Mouse (Mus musculus) hindbrain, embryonic 16.5 days (tissue): ENCODE data around the gene Vtn. TPM values are rescaled to one million over a fixed set of nuclear protein-coding genes. Genes with fewer than 3 reads are reported as not detected.
A peak's percentile ranks its signal among the peaks of the same experiment; 100 is the strongest.
"Not testable (repeated sequence)": the region's sequence is repeated elsewhere in the genome, so short reads cannot be mapped to it uniquely, and the experiment has no call there.

Source experiments
- ATAC-seq: fragments of 200-750 bp; cut with Nextera tagmentation; 2 replicates; pipeline ENCODE4 v1.8.0; 2017; ENCODE audit warnings: moderate TSS enrichment, moderate library complexity
- H3K27ac ChIP-seq: fragments of 300-500 bp; sonication (generic); 2 replicates; pipeline ENCODE4 v1.5.1; 2014; ENCODE audit warnings: low read depth, mild to moderate bottlenecking, control low read depth, low read length, moderate library complexity
- H3K27me3 ChIP-seq: fragments of 300-500 bp; sonication (generic); replicated peaks from 2 replicates; pipeline ENCODE4 v1.6.1; 2014; ENCODE audit warnings: low read length; ENCODE audit not compliant: control insufficient read depth, insufficient read depth
- H3K36me3 ChIP-seq: fragments of 300-500 bp; sonication (generic); 2 replicates; pipeline ENCODE4 v1.6.1; 2014; ENCODE audit warnings: mild to moderate bottlenecking, low read length, moderate library complexity, mixed read lengths; ENCODE audit not compliant: control insufficient read depth, insufficient read depth
- H3K4me1 ChIP-seq: fragments of 300-500 bp; sonication (generic); 2 replicates; pipeline ENCODE4 v1.6.1; 2014; ENCODE audit warnings: low read depth, low read length; ENCODE audit not compliant: control insufficient read depth, insufficient read depth
- H3K4me2 ChIP-seq: fragments of 300-500 bp; sonication (generic); 2 replicates; pipeline ENCODE4 v1.6.1; 2014; ENCODE audit warnings: mild to moderate bottlenecking, low read length, control low read depth, moderate library complexity
- H3K4me3 ChIP-seq: fragments of 300-500 bp; sonication (generic); 2 replicates; pipeline ENCODE4 v1.5.1; 2014; ENCODE audit warnings: mild to moderate bottlenecking, low read length, control low read depth, moderate library complexity
- H3K9ac ChIP-seq: fragments of 300-500 bp; sonication (generic); 2 replicates; pipeline ENCODE4 v1.6.1; 2014; ENCODE audit warnings: low read depth, mild to moderate bottlenecking, control low read depth, low read length, moderate library complexity
- H3K9me3 ChIP-seq: fragments of 300-500 bp; sonication (generic); 2 replicates; pipeline ENCODE4 v1.6.1; 2014; ENCODE audit warnings: mild to moderate bottlenecking, low read length, moderate library complexity; ENCODE audit not compliant: control insufficient read depth
- WGBS: fragments of 180-500 bp; shearing (Covaris S2); extraction: QIAGEN DNeasy Blood & Tissue Kit; methylation state at CpG from one replicate; pipeline ENCODE4 v1.1.7; 2014; 5-methylcytosine and 5-hydroxymethylcytosine counted together
- polyA plus RNA-seq: library from polyadenylated mRNA; unstranded; fragments of >200 nt; fragmentation: Nextera tagmentation; extraction: Ambion mirVana; gene quantifications from 2 replicates; pipeline ENCODE4 v1.2.1, GENCODE M21; 2015

The Vtn gene
- polyA plus RNA-seq, 1 experiment from 2014 or later: 150 TPM

DNA sequence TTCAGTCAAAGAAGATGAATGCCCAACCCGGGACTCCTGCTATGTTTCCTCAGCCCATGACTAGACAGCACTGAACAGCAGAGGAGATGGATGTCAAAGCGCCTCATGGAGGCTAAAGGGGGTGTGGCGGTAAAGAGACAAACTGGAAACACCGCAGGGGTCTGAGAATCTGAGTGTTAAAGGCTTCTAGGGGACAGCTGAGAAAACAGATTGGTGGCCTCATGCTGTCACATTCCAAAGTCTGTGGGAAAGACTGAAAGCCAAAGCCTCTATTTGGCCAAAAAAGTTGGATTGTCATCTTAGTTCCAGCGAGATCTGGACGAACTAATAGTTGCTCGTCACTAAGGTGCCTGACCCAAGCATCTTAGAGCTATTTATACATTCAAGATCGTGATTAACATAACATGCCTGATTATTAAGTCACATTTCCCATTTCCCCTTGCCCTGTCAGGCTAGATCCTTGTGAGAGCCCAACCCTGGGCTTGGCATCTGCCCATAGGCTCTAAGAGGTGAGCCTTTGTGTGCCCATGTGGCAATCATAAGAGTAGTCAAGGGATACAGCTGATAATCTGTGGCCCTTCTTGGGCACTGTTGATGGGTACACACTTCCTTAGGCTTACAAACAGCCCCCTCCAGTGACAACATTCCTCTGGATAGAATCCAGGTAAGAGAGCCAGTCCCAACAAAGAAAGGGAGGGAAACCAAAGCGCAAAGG lies 24.5 kb downstream of the Vtn start:
- Histone ChIP-seq H3K27me3 (no peaks in the 10 kb centered on the region), H3K36me3 (peaks cover 60% of the 10 kb centered on the region), H3K9ac (no peak overlapping the region), H3K4me3 (no peak overlapping the region), H3K4me1 (no peaks in the 10 kb centered on the region; the same call in 1 of the 2 replicates), H3K9me3 (no peaks in the 10 kb centered on the region), H3K27ac (no peak overlapping the region), H3K4me2 (no peak overlapping the region)
- 62% methylated on average over 9 of the region's 9 CpGs for WGBS
- ATAC-seq: no peak; the same call in 1 of the 2 replicates

DNA sequence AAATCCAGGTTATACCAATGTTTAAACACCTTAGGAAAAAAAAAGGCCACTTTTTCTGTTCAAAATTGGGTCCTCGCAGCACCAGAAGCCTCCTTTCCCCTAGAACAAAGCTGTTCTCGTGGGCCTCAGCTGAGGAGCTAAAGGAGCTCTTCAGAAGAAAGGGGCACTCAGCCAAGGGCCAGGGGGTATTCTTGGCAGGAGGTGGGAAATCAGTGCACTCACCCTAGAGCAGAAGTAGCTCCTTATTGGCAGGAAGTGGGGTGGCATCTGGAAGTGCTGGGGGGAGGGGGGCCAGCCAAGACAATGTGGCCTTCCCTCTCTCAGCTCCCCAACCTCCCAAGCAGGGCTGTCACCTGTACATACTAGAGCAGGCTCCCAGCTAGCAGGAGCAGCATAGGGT lies 25.9 kb downstream of the Vtn start:
- Histone ChIP-seq H3K9ac (no peak overlapping the region), H3K27ac (0 out of 2 replicates have a peak overlapping the region, but pooled peaks have one; percentile 13), H3K9me3 (no peaks in the 10 kb centered on the region), H3K4me1 (no peaks in the 10 kb centered on the region; the same call in 1 of the 2 replicates), H3K27me3 (no peaks in the 10 kb centered on the region), H3K36me3 (peaks cover 61% of the 10 kb centered on the region), H3K4me3 (no peak overlapping the region), H3K4me2 (no peak overlapping the region)
- 62% methylated on average over 2 of the region's 2 CpGs for WGBS
- ATAC-seq: no peak

DNA sequence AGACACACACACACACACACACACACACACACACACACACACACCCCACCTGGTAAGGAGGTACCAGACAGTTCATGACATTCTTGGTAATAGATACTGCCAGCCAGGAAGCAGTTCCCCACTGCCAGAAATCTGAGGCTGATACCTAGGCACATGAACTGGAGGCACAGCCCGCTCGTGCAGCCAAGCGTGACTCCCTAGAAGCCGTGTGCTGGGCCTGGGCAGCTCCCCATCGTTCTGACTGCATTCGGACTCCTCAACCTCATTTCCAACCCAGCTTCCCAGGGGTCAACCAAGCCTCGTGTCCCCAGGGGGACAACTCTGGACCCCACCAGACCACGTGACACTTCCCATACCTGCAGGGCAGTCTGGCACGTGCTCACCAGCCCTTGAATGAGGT lies 29.8 kb downstream of the Vtn start:
- Histone ChIP-seq H3K4me2 (no peak overlapping the region), H3K4me1 (peaks cover 3% of the 10 kb centered on the region; the same call in 1 of the 2 replicates), H3K36me3 (peaks cover 49% of the 10 kb centered on the region), H3K27ac (no peak overlapping the region), H3K9me3 (no peaks in the 10 kb centered on the region), H3K27me3 (no peaks in the 10 kb centered on the region), H3K9ac (no peak overlapping the region), H3K4me3 (no peak overlapping the region)
- 82% methylated on average over 9 of the region's 9 CpGs for WGBS
- ATAC-seq: no peak

DNA sequence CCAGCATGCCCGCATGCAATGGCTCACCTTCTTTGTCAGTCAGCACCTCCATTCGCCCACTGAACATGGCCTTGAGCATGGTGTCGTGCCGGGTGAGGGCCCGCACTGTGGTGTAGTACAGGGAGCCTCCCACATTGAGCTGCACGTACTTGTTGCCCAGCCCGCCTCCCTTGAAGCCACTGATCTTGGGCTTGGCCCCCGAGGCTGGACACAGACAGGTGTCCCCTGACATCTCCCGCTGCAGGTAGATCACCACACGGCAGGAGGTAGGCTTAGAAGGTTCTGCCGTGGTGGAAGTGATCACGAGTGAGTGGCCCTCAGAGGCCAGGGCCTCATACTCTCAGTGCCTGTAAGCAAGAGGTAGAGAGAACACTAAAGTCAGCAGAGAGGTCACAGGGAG lies 31.1 kb downstream of the Vtn start:
- H3K9ac ChIP-seq: no peak overlapping the region
- peaks cover 43% of the 10 kb centered on the region for H3K36me3 ChIP-seq
- H3K27ac ChIP-seq: no peak overlapping the region
- no peak overlapping the region for H3K4me3 ChIP-seq
- no peaks in the 10 kb centered on the region for H3K27me3 ChIP-seq
- no peaks in the 10 kb centered on the region for H3K9me3 ChIP-seq
- WGBS: 94% methylated on average over 12 of the region's 12 CpGs
- peaks cover 12% of the 10 kb centered on the region for H3K4me1 ChIP-seq
- ATAC-seq: no peak
- no peak overlapping the region for H3K4me2 ChIP-seq

DNA sequence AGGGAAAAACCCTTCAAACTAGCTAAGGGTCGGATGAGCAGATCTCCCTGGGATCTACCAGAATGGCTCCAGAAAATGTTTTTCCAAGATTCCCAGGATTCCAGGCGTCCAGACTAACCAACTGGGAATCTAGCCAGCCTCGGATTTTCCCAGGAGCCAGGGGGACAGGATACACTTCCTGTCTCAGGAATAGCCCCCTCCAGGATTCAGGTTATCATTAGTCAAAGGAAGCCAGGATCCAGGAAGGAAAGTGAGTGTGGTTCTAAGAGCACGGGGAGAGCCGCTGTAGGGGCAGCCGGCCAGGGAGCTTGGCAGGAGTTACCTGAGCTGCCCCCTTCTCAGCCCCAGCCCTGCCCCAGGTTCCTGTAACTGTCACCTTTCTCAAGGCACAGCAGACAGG lies 32.2 kb downstream of the Vtn start:
- no peak overlapping the region for H3K4me3 ChIP-seq
- peaks cover 15% of the 10 kb centered on the region for H3K4me1 ChIP-seq
- peak overlapping the region; percentile 39; the same call in 1 of the 2 replicates for H3K27ac ChIP-seq
- 77% methylated on average over 6 of the region's 6 CpGs for WGBS
- no peaks in the 10 kb centered on the region for H3K27me3 ChIP-seq
- no peak overlapping the region for H3K4me2 ChIP-seq
- ATAC-seq: no peak
- H3K36me3 ChIP-seq: peaks cover 33% of the 10 kb centered on the region
- H3K9ac ChIP-seq: no peak overlapping the region
- no peaks in the 10 kb centered on the region for H3K9me3 ChIP-seq

DNA sequence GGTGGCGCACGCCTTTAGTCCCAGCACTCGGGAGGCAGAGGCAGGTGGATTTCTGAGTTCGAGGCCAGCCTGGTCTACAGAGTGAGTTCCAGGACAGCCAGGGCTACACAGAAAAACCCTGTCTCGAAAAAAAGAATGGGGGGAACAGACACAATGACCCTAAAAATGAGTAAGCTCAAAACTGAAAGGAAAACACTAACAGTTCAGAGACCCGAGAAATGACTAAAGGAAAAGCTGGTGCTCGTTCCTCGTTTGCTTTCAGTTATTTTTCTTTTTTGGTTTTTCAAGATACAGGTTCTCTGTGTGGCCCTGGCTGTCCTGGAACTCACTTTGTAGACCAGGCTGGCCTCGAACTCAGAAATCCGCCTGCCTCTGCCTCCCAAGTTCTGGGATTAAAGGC lies 32.6 kb downstream of the Vtn start:
- not testable (repeated sequence) for ATAC-seq, H3K9me3 ChIP-seq, H3K27me3 ChIP-seq, H3K4me3 ChIP-seq, H3K27ac ChIP-seq, H3K4me2 ChIP-seq, H3K9ac ChIP-seq
- 93% methylated on average over 10 of the region's 10 CpGs for WGBS
- peaks cover 15% of the 10 kb centered on the region for H3K4me1 ChIP-seq
- H3K36me3 ChIP-seq: peaks cover 29% of the 10 kb centered on the region

DNA sequence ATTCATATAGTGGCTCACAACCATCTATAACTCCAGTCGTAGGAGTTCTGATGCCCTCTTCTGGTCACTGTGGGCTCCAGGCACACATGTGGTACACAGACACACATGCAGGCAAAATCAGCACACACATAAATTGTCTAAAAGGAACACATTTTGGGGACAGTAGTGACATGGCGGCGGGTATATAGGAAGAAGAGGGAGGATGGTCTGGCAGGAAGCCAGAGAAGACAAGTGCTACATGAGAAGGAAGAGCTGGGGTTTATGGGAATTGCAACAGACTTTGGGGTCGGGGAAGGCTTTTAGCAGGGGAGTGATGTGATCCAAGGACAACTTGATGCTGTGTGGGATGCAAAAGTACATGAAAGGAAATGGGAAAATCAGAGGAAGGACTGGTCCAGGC lies 35.6 kb downstream of the Vtn start:
- Histone ChIP-seq H3K9me3 (no peaks in the 10 kb centered on the region), H3K4me1 (peaks cover 26% of the 10 kb centered on the region), H3K4me3 (no peak overlapping the region), H3K27me3 (no peaks in the 10 kb centered on the region), H3K4me2 (peak overlapping the region; percentile 67), H3K27ac (no peak overlapping the region), H3K9ac (no peak overlapping the region), H3K36me3 (peaks cover 8% of the 10 kb centered on the region; the same call in 1 of the 2 replicates)
- no peak for ATAC-seq
- WGBS: 90% methylated on average over 4 of the region's 4 CpGs

DNA sequence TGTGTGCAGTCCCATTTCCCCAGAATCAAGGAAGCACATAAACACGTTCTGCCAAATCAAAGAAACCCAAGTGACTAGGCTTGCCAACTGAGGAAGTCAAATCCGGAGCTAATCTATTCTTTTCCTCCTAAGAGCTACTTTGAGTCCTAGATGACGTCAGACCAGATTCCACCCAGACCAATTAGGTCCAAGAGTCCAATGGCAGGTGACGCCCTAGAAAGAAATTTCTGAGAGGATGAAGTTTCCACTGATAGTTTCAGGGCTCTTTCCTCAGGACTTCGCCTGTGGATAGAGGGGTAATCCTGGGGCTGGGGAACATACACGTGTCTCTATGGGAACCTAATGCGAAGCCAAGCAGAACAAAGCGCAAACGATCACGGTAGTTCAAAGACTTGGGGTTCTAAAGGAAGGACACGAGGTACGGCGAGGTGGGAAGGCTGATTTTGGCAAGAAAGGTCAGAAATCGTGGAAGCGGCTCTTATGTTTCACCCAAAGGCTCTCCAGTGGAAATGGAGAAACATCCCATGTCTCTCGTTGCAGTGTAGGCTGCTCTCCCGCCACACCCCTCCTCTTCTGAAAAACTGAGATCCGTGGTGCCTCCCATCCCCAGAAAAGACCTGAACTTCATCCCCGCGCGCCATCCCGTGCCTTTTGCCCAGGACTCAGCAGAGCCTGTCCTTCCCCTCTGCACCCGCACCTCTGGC lies 36.6 kb downstream of the Vtn start:
- Histone ChIP-seq H3K36me3 (peaks cover 3% of the 10 kb centered on the region), H3K27me3 (no peaks in the 10 kb centered on the region), H3K27ac (peak overlapping the region; percentile 89), H3K4me2 (peak overlapping the region; percentile 67), H3K9ac (peak overlapping the region; percentile 81), H3K4me1 (peaks cover 26% of the 10 kb centered on the region), H3K4me3 (peak overlapping the region; percentile 59), H3K9me3 (no peaks in the 10 kb centered on the region)
- WGBS: under 1% methylated on average over 23 of the region's 23 CpGs
- 0 out of 2 replicates have a peak, but pooled peaks have one; percentile 1 for ATAC-seq

DNA sequence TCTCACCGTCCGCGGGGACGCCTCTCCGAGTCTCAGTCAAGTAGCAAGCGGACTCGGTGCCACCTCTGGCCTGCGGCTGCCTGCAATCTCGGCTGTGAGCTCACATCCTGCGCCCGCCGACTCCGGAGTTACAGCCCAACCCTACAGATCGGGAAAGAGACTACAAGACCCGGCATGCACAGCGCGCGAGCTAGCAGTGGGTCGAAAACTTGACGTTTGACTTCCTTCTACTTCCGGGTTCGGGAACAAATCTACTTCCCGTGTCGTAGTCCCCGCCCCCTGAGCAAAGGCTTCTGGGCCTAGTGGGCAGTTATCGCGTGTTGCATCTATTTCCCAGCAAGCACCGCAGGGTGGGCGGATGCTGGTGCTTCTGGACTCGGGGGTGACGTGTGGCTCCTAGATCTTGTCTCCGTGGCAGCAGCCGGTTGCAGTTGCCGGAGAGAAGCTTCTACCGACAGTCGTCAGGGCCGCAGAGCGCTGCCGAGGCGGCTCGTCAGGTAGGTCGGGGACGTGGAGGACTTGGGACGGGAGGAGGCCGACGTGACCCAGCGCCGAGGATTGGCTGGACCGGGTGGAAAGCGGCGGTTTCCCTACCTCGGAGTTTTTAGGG lies 37.3 kb downstream of the Vtn start, which contains the start of the genes Tnfaip1 and Ift20:
TSS of gene Tnfaip1 (minus strand) at position 253 of the 610 bp plus-strand sequence.
TSS of gene Ift20 (plus strand) at position 282 of the 610 bp plus-strand sequence.
- Histone ChIP-seq H3K4me1 (peaks cover 26% of the 10 kb centered on the region), H3K27ac (peak within 1 kb of the TSS; percentile 89), H3K4me2 (peak within 1 kb of the TSS; percentile 86), H3K4me3 (peak within 1 kb of the TSS; percentile 59), H3K9me3 (no peaks in the 10 kb centered on the region), H3K9ac (peak within 1 kb of the TSS; percentile 81), H3K36me3 (peaks cover 8% of the 10 kb centered on the region), H3K27me3 (no peaks in the 10 kb centered on the region)
- ATAC-seq: peak; percentile 98
- WGBS: under 1% methylated on average over 52 of the region's 52 CpGs
